Mouse (Mus musculus) ES-E14 (cell line): ENCODE results near the gene Myo1d. TPM values are rescaled to one million over a fixed set of nuclear protein-coding genes. Genes with fewer than 3 reads are reported as not detected.

Experiments used
- DNase-seq: peaks from one replicate; pipeline ENCODE4 v3.0.0-alpha.2; 2013; ENCODE audit warnings: low read depth, low spot score
- H3K27ac ChIP-seq: 2 replicates; pipeline ENCODE4 v1.5.1; 2012; ENCODE audit warnings: low read depth, mild to moderate bottlenecking, low read length, moderate library complexity, mixed read lengths; ENCODE audit not compliant: poor library complexity, insufficient read depth, severe bottlenecking
- H3K36me3 ChIP-seq: 2 replicates; pipeline ENCODE4 v1.6.1; 2012; ENCODE audit warnings: mild to moderate bottlenecking, low read length, moderate library complexity, mixed read lengths; ENCODE audit not compliant: control insufficient read depth, poor library complexity, insufficient read depth, severe bottlenecking
- H3K4me1 ChIP-seq, 2 experiments: fragments of 150-350 bp in 1 of 2; sonication (generic) in 1 of 2; 2 replicates each; pipeline ENCODE4 v1.6.1; 2012; ENCODE audit warnings: low read length in 2 of 2, mild to moderate bottlenecking in 1 of 2, mixed read lengths in 1 of 2; ENCODE audit not compliant: control insufficient read depth in 2 of 2, insufficient read depth in 2 of 2, poor library complexity in 1 of 2
- H3K4me3 ChIP-seq, 2 experiments: fragments of 150-350 bp in 1 of 2; sonication (generic) in 1 of 2; 2 replicates each; pipeline ENCODE4 v1.5.1; 2012; ENCODE audit warnings: low read length in 2 of 2, low read depth in 1 of 2, mild to moderate bottlenecking in 1 of 2, mixed read lengths in 1 of 2; ENCODE audit not compliant: insufficient read depth in 1 of 2, poor library complexity in 1 of 2, severe bottlenecking in 1 of 2
- H3K9ac ChIP-seq: 2 replicates; pipeline ENCODE4 v1.6.1; 2012; ENCODE audit warnings: low read depth, mild to moderate bottlenecking, low read length, mixed read lengths; ENCODE audit not compliant: poor library complexity, insufficient read depth, severe bottlenecking
- H3K9me3 ChIP-seq: fragments of 150-350 bp; sonication (generic); 2 replicates; pipeline ENCODE4 v1.6.1; 2012; ENCODE audit warnings: low read depth, mild to moderate bottlenecking, low read length; ENCODE audit not compliant: control insufficient read depth, insufficient read depth
- CHD2 ChIP-seq: IDR thresholded peaks from 2 replicates; pipeline ENCODE4 v1.6.1; 2014; ENCODE audit warnings: mild to moderate bottlenecking, low read depth, low read length, inconsistent platforms
- HCFC1 ChIP-seq: IDR thresholded peaks from 2 replicates; pipeline ENCODE4 v1.6.1; 2012; ENCODE audit warnings: low read length, inconsistent platforms, borderline replicate concordance; ENCODE audit not compliant: insufficient read depth
- MAFK ChIP-seq: IDR thresholded peaks from 2 replicates; pipeline ENCODE4 v1.6.1; 2014; ENCODE audit warnings: mild to moderate bottlenecking, low read depth, low read length, inconsistent platforms; ENCODE audit not compliant: insufficient read depth
- ZC3H11A ChIP-seq: IDR thresholded peaks from 2 replicates; pipeline ENCODE4 v1.6.1; 2012; ENCODE audit warnings: low read depth, mild to moderate bottlenecking, inconsistent platforms, low read length, borderline replicate concordance
- ZNF384 ChIP-seq: IDR thresholded peaks from 2 replicates; pipeline ENCODE4 v1.6.1; 2012; ENCODE audit warnings: low read depth, low read length, inconsistent platforms
- in situ Hi-C, 2 experiments: fragments of 600-800 bp; cut with MboI; formaldehyde crosslinking; loops; one replicate each; pipeline ENCODE4 v1.15.1; 2025; ENCODE audit warnings: low sequenced_read_pairs in 2 of 2, inconsistent platforms in 1 of 2; ENCODE audit not compliant: unreplicated experiment in 2 of 2
- total RNA-seq: library from RNA; depleted of rRNA; stranded (reverse); fragments of 300-350 nt; gene quantifications from 2 replicates; pipeline ENCODE4 v1.2.3, GENCODE M21; 2012

Gene Myo1d
- total RNA-seq, 1 experiment, result 2.9 TPM

- in situ Hi-C loops, result no loop called here
- H3K4me3 ChIP-seq, result no peak overlapping the region
- H3K36me3 ChIP-seq, result no peaks in the 10 kb centered on the region
- H3K9ac ChIP-seq, result no peak overlapping the region
- H3K4me1 ChIP-seq, result no peaks in the 10 kb centered on the region
- no peak for DNase-seq
- H3K9me3 ChIP-seq, result no peaks in the 10 kb centered on the region
- TF ChIP-seq ZC3H11A, result no peak
- no peak overlapping the region for H3K27ac ChIP-seq
These were observed 224.4 kb downstream of the Myo1d start for GRCm38 (mm10) chr11:80555416-80555815.

- in situ Hi-C loops, result no loop called here
- Histone ChIP-seq H3K4me1 (no peaks in the 10 kb centered on the region), H3K4me3 (no peak overlapping the region), H3K9me3 (no peaks in the 10 kb centered on the region), H3K27ac (no peak overlapping the region), H3K36me3 (no peaks in the 10 kb centered on the region), H3K9ac (no peak overlapping the region)
- TF ChIP-seq HCFC1 (no peak), CHD2 (no peak), ZC3H11A (no peak), MAFK (no peak), ZNF384 (no peak)
- no peak for DNase-seq
These were observed 226.8 kb downstream of the Myo1d start for GRCm38 (mm10) chr11:80553046-80553445.

DNA sequence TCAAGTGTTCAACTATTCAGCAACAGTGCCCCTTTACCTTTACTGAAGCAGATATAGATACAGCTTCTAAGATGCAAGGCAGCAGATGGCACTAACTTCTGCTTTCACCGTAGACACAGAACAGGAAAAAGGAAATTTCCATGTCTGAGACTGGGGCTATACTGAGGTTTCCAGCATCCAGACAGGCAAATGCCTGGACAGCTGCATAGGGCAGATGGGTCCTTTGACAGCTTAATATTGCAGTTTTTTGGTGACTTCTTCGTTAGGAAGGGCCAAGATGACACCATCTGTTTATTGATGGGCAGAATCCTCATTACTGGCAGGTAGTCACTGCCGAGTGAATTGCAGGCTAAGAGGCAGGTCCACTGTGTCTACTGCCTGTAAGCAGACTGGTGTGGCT is 228.2 kb downstream of the Myo1d start:
- H3K9me3 ChIP-seq, result no peaks in the 10 kb centered on the region
- in situ Hi-C loops, result no loop called here
- TF ChIP-seq CHD2 (no peak), ZC3H11A (no peak), MAFK (no peak), HCFC1 (no peak), ZNF384 (no peak)

GRCm38 (mm10) chr11:80550264-80550663 is 229.6 kb downstream of the Myo1d start:
- in situ Hi-C loops, result no loop called here

More for the DNA sequence above, 228.2 kb downstream of the Myo1d start:
- Histone ChIP-seq H3K4me3 (no peak overlapping the region), H3K4me1 (no peaks in the 10 kb centered on the region), H3K27ac (no peak overlapping the region), H3K36me3 (no peaks in the 10 kb centered on the region), H3K9ac (no peak overlapping the region)
- DNase-seq, result no peak

DNA sequence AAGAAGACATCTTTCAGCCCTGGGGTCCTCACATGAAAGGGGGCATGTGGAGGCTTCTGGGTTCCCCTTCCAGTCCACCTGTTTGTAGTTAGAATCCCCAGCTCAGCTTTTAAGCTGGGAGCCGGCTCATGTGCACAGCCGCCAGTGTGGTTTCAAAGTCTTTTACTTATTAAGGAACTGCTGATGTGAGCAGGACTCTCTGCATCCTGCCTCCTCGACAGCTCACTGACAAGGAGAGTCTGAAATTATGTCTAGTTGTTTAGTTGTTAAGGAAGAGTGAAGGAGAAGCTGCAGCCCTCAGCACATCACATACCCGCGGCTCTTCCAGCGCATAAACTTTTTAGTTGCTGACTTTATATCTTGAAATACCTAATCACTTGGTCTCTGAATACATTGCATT is 230.0 kb downstream of the Myo1d start:
- TF ChIP-seq ZC3H11A, result no peak
- no peak for TF ChIP-seq HCFC1
- TF ChIP-seq CHD2, result no peak
- no peak for TF ChIP-seq MAFK
- no peak for TF ChIP-seq ZNF384

More at GRCm38 (mm10) chr11:80550264-80550663, 229.6 kb downstream of the Myo1d start:
- Histone ChIP-seq H3K36me3 (no peaks in the 10 kb centered on the region), H3K4me3 (no peak overlapping the region), H3K4me1 (no peaks in the 10 kb centered on the region), H3K27ac (no peak overlapping the region), H3K9me3 (no peaks in the 10 kb centered on the region), H3K9ac (no peak overlapping the region)
- no peak for DNase-seq
- no peak for TF ChIP-seq ZC3H11A
- no peak for TF ChIP-seq HCFC1
- TF ChIP-seq MAFK, result no peak
- TF ChIP-seq CHD2, result no peak
- no peak for TF ChIP-seq ZNF384

More for the DNA sequence above, 230.0 kb downstream of the Myo1d start:
- H3K9ac ChIP-seq, result no peak overlapping the region
- H3K27ac ChIP-seq, result no peak overlapping the region
- no peak for DNase-seq
- H3K4me3 ChIP-seq, result no peak overlapping the region
- in situ Hi-C loops, result no loop called here
- no peaks in the 10 kb centered on the region for H3K9me3 ChIP-seq
- no peaks in the 10 kb centered on the region for H3K4me1 ChIP-seq
- H3K36me3 ChIP-seq, result no peaks in the 10 kb centered on the region
